Mouse (Mus musculus): Measurements from ENCODE around the gene Grap2.

DNA sequence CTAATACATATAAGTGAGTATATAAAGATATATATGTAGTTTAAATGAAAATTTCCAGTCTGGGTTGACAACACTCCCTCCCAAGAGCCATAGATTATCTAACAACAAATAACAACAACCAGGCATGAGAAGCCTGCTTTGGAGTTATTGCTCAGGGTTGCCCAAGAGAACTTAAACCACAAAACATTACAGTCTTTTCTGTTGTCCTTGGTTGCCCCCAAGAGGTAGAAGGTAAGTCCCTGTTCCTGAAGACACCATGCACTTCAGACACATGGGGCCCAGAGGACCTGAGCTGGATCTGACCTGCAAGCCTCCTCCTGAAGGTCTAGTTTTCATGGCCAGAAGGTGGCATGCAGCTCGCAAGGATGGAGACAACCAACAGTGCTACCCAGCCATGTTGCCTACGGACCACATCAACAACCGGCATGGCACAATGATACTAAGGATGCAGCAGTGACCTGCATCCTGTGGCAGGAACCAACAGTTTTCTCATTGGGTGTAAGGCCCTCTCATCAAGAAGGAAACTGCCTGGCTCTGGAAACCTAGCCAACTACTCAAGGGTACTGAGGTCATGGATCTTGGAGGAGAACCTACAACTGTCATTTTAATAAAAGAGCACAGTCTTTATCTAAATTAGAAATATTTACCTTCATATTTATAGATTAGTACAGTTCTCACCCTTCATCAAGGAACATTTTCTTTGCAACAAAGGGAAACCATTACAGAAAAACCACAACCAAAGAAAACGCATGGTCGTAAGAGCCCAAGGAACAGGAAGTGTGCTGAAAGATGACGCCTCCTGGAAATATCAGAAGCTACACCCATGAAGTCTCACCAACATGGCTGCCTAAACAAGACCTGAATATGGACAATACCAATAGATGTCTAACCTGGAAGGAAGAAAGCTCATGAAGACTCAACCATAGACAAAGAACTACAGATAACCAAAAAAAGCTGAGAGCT is 17.3 kb upstream of the Grap2 start:
- TF ChIP-seq MEF2A (IDR thresholded peaks at IDR 0.05; ENCODE audit: extremely low read depth, insufficient replicate concordance, low read depth, low read length, poor library complexity, severe bottlenecking) (no peak), SIN3A (IDR thresholded peaks at IDR 0.05; ENCODE audit: low read length) (no peak), MYB (IDR thresholded peaks at IDR 0.05; ENCODE audit: low read depth, low read length) (no peak), ZMIZ1 (IDR thresholded peaks at IDR 0.05; ENCODE audit: low read depth, low read length) (no peak), MYC (IDR thresholded peaks at IDR 0.05; ENCODE audit: low read depth, low read length) (no peak), TBP (IDR thresholded peaks at IDR 0.05; ENCODE audit: low read depth, low read length) (no peak), POLR2A (IDR thresholded peaks at IDR 0.05; ENCODE audit: control insufficient read depth in 1 of 2, insufficient read depth in 1 of 2, low read depth in 1 of 2, low read length in 2 of 2, poor library complexity in 1 of 2) (no peak)

All from MEL (cell line).